Mouse (Mus musculus): ENCODE results near the gene Myo16.

Myo16 gene

DNA sequence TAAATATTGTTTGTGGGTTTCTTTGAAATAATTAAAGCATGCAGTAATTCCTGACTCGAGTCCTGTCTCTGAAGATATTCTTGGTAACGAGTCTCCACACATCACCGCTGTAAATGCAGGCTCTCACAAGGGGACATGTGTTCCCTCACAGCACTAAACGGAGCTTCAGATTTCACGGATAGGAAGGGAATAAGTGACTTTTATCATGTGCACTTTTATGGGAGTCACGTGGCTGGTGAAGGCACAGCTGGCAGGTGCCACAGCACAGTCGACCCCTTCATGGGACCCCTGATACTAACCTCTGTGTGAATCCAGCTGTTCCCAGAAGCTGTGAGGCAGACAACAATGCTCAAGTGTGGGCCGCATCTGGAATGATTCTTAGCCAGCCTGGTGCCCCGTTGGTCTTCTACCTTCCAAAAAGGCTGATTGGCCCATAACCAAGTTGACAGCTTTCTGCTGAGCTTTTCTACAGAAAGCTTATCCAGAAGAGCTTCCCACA, 304.5 kb downstream of the Myo16 start:
- no peak for DNase-seq (ENCODE audit: inconsistent age in 2 of 2, low spot score in 1 of 2)

DNA sequence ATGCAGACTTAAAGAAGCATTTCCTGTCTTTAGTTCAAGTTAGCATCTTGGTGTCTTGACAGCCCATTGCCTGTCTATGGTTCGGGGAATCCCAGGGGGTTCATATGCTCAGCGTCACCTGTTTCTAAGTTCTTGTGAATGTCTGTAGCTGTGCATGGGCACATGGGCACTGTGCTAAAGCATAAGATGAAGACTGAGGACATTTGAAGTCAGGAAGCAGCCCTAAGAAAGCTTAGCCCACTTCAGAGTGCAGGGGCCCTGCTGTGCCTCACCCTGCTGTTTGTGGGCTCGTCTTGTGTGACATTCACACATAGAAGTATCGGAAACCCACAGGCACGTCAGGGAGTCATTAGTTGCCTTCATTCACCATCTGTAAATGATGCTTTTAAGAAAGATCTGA, 308.6 kb downstream of the Myo16 start:
- no peak for DNase-seq (ENCODE audit: inconsistent age in 2 of 2, low spot score in 1 of 2)

DNA sequence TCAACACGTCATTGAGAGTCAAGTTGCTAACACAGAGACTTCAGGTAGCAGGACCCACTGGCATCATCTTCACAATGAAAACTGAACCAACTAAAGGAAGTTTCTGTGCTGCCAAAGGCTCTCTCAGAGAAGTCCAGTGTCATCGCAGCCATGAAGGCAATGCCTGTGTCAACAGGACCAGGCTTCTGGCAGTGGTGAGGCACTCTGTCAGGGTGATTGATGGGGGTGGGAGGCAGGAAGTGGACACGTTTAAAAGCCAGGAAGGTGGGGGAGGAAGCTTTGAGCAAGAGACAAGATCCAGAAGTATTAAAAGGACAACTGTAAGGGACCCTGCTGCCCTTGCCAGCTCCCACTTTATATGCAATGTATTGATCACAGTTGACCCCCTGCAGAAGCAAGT, 314.8 kb downstream of the Myo16 start:
- DNase-seq (ENCODE audit: inconsistent age in 2 of 2, low spot score in 1 of 2), result peak in 1 of 2 experiments; percentile 20

DNA sequence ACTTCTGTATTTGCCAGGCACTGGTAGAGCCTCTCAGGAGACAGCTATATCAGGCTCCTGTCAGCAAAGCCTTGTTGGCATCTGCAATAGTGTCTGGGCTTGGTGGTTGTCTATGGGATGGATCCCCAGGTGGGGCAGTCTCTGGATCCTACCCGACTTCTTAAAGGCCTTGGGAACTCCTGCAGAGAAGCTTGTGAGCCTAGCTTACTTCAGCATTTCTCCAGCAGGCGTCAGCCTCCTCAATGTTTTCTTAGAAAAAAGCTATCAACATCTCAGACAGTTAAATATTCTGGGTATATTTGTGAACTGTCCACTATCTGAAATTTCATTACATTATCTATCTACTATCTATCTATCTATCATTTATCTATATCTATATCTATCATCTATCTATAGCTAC, 315.9 kb downstream of the Myo16 start:
- DNase-seq (ENCODE audit: inconsistent age in 2 of 2, low spot score in 1 of 2), result no peak

DNA sequence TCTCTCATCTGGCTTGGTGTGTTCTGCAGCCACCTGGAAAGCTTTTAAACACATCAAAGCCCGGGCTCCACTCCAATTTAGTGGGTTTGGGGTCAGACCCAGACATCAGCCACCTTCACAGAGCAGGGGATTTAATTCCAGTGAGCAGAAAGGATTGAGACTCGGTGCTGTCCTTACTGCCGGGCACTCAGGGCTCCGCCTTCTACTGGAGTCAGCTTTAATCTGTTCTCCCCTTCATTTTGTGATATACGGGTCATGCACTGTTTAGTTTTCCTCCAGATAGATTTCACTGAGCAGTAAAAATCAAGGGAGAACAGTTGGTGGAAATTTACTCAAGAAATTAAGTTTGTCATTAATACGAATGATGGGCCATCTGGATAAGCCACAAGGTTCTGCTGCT, 316.6 kb downstream of the Myo16 start:
- no peak for DNase-seq (ENCODE audit: inconsistent age in 2 of 2, low spot score in 1 of 2)

DNA sequence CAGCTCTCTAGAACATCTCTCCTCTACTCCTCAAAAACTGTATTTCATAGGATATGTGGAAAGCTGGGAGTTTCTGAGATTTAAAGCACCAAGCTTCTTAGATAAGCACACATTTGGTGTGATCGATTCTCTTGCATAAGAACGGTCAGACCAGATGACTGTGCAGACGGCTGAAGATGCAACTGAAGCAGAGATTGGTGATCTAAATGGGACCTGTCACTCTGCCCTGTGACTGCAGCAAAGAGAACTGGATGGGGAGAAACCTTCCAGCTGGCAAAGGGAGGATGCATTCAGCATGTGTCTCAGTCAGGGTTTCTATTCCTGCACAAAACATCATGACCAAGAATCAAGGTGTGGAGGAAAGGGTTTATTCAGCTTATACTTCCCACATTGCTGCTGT, 318.7 kb downstream of the Myo16 start:
- no peak for DNase-seq (ENCODE audit: inconsistent age in 2 of 2, low spot score in 1 of 2)

DNA sequence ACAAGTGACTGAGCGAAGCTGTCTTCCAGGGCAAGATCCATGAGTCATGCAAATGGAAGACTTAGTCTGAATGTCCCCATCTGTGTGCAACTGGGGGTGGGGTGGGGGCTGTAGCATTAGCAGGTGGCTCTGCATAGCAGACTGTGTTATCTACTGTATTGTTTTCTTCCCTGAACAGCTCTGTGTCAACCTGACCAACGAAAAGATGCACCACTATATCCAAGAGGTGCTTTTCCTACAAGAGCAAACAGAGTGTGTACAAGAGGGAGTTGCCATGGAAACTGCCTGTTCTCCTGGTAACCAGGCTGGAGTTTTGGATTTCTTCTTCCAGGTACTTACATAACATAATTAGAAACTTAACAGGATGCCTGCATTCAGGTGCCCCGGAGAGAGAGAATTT, 320.7 kb downstream of the Myo16 start:
- no peak for DNase-seq (ENCODE audit: inconsistent age in 2 of 2, low spot score in 1 of 2)

DNA sequence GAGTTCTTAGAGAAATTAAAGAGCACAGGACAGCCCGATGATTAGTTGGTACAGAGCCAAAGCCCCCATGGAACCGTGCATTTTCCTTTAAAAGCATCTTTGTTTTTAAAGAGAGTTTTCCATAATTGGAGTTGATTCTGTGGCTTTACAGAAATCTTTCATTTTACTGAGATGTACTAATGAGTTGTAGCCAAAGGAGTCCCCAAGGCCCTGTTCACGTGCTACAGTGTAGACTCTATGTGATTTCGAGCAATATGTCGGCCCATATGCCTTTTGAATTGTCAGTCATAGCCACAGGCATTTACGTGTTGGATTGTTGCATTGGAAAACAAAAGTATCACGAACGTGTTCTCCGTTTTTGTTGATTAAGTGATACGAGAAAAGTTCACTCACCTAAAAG, 325.3 kb downstream of the Myo16 start:
- DNase-seq (ENCODE audit: inconsistent age in 2 of 2, low spot score in 1 of 2), result no peak

DNA sequence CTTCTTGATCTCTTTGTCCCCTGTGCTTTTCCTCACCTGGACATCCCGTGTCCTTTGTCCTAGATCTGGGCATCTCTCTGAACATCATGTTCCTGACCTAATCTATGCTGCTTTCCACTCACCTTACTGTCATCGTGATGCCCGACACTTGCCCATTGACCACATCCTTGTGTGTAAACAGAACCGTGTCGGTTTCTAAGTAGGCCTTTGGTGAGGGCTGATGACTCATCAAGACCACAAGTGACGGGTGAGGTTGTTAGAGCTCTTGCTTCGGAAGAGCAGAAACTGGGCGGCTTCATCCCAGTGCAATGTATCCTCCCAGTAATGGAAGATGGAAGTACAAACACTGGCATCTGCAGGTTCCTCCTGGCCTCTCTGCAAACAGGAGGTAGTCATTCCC, 327.1 kb downstream of the Myo16 start:
- DNase-seq (ENCODE audit: inconsistent age in 2 of 2, low spot score in 1 of 2), result no peak

DNA sequence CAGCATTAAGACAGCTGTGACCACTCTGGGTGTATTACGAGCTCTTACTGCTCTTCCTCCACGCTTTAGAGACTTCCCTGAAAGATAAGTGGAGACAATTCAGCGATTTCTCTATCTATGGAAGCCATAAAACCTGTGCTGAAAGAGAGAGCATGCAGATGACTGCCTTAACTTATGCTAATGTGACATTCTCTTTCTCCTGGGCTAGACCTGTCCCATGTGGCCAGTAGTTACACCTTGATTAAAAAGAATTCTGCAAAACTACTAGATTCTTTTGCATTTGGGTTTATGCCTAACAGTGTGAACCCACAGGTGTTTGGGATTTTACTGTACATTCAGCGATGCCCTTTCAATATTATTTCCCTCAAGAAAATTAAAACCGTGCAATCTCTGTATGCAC, 328.4 kb downstream of the Myo16 start:
- DNase-seq (ENCODE audit: inconsistent age in 2 of 2, low spot score in 1 of 2), result no peak

DNA sequence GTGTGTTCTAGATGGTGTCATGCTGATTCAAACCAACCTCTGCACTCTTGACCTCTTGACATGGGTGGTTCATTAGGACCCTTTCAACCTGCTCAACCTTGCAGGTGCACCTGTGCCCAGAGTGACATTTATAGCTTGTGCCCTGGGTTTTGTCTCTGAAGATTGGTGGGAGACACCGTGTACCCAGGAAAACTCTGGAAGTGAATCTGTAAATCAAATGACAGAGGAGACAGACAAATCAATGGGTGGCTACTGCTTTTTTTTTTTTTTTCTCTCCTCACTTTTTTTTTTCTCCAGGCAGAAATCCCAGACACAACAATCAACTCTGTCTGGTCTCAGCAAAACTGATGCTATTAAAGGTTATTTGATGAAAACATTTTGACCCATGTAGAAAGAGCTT, 329.2 kb downstream of the Myo16 start:
- no peak for DNase-seq (ENCODE audit: inconsistent age in 2 of 2, low spot score in 1 of 2)

DNA sequence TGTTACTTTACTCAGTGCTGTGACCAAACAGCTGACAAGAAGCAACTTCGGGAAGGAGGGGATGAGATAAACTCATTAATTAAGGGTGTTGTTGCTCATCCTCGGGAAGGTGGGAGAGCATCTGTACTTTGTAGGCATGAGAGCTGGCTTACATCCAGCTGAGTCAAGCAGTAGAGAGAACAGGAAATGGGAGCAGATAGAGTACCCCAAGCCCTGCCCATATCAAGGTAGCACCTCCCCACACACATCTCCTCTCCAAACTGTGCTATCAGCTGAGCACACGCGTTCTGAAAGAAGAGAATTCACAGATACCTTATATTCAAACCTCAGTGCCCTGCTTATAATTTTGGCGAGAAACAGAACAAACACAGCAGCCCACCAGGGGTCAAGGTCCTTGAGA, 330.1 kb downstream of the Myo16 start:
- DNase-seq (ENCODE audit: inconsistent age in 2 of 2, low spot score in 1 of 2), result no peak

DNA sequence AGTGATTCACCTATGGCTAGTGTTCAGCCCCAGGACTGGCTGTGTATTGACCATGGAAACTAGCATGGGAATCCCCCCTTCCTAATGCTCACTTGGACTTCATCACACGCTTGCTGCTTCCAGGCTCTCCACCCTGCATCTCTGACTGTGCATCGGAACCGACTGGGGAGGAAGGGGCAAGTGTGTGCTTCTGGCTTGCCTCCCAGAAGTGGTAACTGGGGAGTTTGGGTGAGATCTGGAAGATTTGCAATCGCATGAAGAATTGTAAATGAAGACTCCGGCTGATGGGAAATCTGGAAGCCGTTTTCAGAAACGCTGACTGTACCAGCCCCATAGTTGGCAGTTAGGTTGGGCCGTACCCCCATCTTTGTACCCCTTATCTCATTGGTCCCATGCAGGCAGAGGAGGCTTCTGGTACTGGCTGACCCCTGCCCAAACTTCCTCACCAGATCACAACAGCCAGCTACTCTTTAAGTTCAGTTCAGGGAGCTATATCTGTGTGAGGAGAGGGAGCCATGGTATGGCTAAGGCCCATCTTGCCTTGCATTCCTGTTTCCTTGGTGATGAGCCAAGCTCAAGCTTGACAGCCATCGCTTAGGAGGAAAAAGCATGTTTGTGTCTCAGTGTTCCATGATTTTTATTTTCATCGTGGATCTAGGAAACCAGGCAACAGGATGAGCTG, 336.2 kb downstream of the Myo16 start:
- no peak for DNase-seq (ENCODE audit: inconsistent age in 2 of 2, low spot score in 1 of 2)

DNA sequence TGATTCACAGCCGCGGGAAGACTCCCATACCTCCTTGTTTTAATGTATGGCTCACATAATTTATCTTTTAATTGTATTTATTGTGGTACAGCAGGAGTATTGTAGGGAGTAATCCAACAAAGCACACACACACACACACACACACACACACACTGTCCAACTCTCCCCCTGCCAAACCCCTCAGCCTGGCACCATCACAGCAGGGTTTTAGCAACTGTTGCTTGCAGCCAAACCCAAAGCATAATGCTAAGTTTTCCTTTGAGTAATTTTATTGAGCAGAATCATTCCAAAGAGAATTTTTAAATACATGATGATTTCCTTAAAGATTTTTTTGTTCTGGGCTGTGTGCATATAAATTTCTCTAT, 336.7 kb downstream of the Myo16 start:
- DNase-seq (ENCODE audit: inconsistent age in 2 of 2, low spot score in 1 of 2), result no peak

DNA sequence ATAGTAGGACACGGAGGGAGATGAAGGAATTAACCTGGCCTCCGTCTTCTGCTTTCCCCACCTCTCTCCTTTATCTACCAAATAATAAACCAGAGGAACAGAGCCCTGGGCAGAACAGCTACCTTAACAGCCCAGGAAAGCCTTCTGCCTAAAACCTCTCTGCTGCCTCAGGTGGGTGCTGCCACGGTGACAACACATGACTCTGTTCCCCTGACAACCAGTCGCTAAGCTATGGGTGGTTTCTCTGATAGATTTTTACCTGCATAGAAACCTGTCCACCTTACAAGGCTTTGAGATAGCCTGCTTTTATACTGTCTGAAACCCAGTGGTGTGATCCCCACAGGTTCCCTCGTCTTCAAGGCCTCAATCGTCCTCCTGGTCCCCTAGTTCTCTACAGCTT, 337.2 kb downstream of the Myo16 start:
- DNase-seq (ENCODE audit: inconsistent age in 2 of 2, low spot score in 1 of 2), result no peak

DNA sequence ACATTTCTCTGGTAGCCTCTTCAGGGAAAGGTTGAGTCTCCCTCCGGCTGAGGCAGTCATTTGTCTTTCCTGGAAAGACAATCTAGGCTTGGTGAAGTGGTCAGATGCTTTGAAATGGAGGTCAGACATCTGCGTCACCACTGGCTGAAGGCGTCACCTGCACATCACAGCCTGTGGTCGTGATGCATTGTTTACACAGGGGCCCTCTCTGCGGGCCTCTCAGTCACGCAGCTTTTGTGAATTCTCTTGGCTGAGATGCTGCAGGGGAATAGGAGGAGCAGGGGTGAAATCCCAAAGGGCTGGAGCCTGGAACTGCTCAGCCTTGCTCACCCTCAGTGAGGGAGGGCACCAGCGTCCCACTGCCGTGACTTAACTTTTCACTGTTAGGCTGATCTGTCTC, 346.1 kb downstream of the Myo16 start:
- peak; percentile 24 to 72 for DNase-seq (ENCODE audit: inconsistent age in 2 of 2, low spot score in 1 of 2)

DNA sequence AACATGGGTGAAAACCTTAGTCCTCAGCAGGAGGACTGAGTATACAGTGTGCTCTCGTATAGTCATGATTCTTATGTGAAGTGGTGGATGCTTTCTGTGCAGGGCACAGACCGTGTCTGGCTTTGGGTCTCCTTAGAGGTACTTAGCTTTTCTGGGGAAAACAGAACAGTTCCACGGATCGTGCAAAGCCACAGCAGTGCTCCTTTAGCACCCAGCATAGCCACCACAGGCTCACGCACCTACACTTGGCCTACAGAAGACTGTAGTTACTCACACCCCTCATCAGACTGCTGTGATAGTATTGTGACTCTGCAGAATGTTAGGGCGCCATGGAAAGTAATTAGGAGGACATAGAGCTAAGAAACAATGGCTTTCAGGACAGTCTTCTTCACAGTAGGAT, 346.8 kb downstream of the Myo16 start:
- no peak for DNase-seq (ENCODE audit: inconsistent age in 2 of 2, low spot score in 1 of 2)

DNA sequence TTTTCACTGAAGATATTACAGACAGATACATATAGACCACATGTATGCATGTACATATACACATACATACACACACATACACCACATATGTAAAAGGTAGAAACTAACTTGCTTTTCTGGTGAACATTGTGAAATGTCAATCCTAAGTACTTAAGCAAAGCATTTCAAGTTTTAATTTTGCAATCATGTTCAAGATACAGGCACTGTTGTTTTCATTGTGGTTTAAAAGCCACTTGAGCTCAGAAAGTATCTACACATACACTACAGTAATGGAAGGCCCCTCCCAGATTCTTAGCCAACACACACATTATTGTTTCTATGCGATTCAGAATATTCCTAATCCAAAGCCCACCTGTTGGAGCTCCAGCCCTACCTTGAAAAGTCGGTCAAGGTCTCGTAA, 348.0 kb downstream of the Myo16 start:
- DNase-seq (ENCODE audit: inconsistent age in 2 of 2, low spot score in 1 of 2), result no peak

DNA sequence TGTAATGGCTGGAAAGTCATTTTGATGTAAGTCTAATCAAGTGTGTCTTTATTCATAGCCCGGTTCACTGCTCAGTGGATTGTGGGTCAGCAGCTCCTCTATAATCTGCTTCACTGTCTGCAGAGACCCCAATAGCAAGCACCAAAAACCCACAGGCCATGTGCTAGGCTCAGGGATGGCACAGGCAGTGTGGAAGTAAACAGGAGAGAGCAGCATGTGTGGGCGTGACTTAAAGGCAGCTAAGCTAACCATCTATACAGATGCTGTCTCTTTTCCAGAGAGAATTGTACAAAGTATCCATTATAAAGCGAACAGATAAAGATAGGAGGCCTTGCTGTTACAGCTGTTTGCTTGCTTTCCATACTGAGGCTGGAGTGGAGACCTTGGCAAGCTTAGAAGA, 358.4 kb downstream of the Myo16 start:
- DNase-seq (ENCODE audit: inconsistent age in 2 of 2, low spot score in 1 of 2), result peak in 1 of 2 experiments; percentile 22

DNA sequence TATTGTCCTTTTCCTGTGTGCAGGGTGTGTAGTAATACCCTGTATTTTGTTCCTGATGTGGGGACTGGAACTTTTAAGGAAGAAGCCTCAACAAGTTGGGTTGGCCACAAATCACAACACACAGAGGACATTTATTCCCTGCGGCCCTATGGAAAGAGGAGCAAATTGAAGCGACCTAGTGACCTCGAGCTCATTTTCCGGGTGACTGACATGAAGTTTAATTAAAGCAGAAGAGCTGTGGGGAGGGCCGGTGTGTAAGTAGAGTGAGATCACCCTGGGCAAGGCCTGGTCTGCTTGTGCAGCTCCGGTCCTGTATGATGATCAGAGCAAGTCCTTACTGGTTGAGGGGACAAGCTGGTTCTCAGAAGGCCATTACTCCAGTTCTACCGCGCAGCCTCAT, 363.7 kb downstream of the Myo16 start:
- DNase-seq (ENCODE audit: inconsistent age in 2 of 2, low spot score in 1 of 2), result no peak

DNA sequence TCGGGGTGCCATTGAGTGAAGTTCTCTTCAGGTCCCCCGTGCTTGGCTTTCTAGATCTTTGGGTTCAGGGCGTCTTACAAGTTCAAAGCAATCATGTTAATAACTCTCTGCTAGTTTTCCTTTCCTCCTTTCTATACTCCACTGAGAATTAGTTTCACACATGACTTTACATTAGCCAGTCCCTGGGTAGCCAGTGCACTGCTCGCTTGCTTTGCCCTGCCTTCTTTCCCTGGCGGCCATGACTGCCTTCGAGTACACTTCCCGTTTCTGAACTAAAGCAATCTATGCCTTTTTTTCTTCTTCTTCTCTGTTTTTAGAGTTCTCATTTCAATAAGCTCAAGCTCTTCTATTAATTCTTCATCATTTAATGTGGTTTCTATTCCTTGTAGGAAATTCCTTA, 365.6 kb downstream of the Myo16 start:
- no peak for DNase-seq (ENCODE audit: inconsistent age in 2 of 2, low spot score in 1 of 2)

DNA sequence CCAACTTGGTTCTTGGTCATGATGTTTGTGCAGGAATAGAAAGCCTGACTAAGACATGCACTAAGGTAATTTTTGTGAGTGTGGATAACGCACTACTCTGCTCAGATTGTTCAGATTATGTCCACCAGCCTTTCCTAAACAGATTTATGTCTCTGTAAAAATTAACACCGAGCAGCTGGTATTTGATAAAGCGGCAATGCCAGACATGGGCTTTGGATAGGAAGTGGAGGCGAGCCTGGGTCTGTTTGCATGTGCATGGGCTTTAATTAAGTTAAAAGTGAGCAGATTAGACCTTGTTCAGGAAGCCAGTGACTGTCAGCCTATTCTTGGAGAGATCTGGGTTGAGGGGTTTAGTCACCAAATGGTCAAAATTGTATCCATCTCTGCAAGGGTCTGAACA, 367.8 kb downstream of the Myo16 start:
- DNase-seq (ENCODE audit: inconsistent age in 2 of 2, low spot score in 1 of 2), result no peak

DNA sequence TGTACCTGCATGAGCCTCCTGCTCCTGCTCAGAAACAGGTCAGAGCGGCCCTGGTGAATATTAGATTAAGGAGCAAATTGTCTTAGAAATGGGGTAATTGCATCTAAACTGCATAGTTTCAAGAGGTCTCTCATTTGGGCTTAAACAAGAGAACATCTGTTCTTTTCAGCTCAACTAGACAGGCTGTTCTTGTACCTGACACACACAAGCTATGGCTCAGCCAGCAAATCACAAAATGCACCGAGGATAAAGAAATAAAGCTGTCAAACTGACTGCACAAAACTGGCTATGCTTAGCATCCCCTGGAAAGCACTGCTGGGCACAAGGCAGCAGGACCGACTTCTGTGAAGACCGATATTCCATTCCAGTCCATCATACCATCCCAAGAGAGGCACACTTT, 372.0 kb downstream of the Myo16 start:
- no peak for DNase-seq (ENCODE audit: inconsistent age in 2 of 2, low spot score in 1 of 2)

DNA sequence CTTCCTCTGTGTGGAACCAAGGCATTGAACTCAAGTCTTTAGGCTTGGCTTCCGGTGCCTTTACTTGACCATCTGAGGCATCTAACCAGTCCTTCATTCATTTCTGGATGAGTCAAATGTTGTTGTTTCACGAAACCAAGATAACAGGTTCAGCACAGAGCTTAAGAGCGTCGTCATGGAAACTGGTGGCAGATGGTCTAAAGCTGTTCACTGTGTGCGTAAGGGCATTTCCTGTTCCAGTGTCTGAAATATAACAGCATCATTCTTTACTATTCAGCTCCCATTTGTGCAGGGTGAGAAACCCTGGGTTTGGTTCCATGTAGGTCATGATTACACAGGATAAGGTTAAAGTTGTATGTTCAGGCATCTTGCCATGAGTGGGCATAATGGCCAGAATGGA, 372.9 kb downstream of the Myo16 start:
- no peak for DNase-seq (ENCODE audit: inconsistent age in 2 of 2, low spot score in 1 of 2)
